Mouse (Mus musculus): ENCODE measurements at regions not wholly inside any gene's neighbourhood (a gene's known extent, or its start where the extent isn't known, plus 50 kb on each side); places are given as distances from the start of the nearest gene placed in this dataset.

DNA sequence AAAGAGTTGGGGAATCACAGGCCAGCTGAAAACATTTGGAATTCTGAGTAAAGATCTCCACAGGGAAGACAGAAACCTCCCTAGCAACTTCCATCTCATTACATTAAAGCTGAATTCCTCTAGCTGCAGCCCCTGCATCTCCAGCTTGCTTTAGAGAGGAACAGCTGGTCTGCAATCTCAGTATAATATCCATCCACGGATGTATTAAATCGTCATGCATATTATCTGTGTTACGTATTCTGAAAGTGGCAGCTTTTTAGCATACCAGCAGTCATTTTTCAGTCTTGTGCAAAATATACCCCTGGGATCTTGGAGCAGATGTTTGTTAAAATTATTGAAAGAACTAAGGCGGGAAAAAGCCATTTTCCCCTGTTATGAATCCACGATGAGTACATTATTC is 287.7 kb upstream of the Gm9747 start:
- no peak overlapping the region for H3K27ac ChIP-seq (ENCODE audit: insufficient read depth, low read length)
- TF ChIP-seq CTCF (IDR thresholded peaks at IDR 0.05; ENCODE audit: borderline replicate concordance, insufficient read depth, low read length) (no peak), POLR2A (IDR thresholded peaks at IDR 0.05; ENCODE audit: low read depth, low read length) (no peak)
- H3K4me1 ChIP-seq (ENCODE audit: control insufficient read depth, insufficient read depth, low read length): peaks cover 8% of the 10 kb centered on the region
- no peak overlapping the region for H3K4me3 ChIP-seq (ENCODE audit: insufficient read depth, low read length)

DNA sequence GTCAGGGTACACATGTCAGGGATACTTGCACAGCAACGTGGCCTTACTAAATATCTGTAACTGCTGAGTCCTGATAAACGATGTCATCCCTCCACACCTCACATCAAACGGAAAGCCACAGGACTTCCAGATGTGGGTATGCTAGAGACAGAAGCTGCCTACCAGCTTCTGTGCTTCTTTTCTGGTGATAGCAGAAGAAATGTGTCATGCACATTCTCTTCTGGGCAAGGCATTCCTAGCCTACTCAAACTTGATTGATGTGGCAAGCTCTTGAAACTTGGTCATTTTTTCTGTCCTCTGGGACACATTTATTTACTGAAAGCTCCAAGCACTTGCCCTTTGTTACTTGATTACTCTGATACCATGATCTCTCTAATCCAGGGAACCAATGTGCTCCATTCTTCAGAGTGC is 282.8 kb upstream of the Gm9747 start:
- peak overlapping the region; percentile 38 for H3K27ac ChIP-seq (ENCODE audit: insufficient read depth, low read length)
- no peak overlapping the region for H3K4me3 ChIP-seq (ENCODE audit: insufficient read depth, low read length)
- TF ChIP-seq CTCF (IDR thresholded peaks at IDR 0.05; ENCODE audit: borderline replicate concordance, insufficient read depth, low read length) (no peak), POLR2A (IDR thresholded peaks at IDR 0.05; ENCODE audit: low read depth, low read length) (no peak; the same call in 1 of the 2 replicates)
- peaks cover 12% of the 10 kb centered on the region for H3K4me1 ChIP-seq (ENCODE audit: control insufficient read depth, insufficient read depth, low read length)

DNA sequence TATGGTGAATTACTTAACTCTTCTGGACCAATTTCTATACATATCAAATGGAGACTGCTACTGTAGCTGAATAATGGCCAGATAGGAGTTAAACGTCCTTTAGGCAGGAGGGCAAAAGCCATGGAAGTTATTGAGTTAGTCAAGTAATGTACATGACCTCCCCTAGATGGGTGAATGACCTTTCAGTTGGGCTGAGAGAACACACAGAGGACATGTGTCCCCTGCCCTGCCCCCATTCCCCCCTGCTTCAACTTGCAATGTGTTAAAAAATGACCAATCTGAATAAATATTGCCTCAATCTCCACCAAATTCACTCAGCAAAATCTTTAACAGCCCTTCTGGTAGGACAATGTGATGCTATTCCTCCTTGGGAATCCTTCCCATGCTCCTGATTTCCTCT is 282.1 kb upstream of the Gm9747 start:
- TF ChIP-seq POLR2A (IDR thresholded peaks at IDR 0.05; ENCODE audit: low read depth, low read length): no peak
- TF ChIP-seq CTCF (IDR thresholded peaks at IDR 0.05; ENCODE audit: borderline replicate concordance, insufficient read depth, low read length): no peak
- Histone ChIP-seq H3K27ac (ENCODE audit: insufficient read depth, low read length) (peak overlapping the region; percentile 26; the same call in 1 of the 2 replicates), H3K4me1 (ENCODE audit: control insufficient read depth, insufficient read depth, low read length) (peaks cover 12% of the 10 kb centered on the region), H3K4me3 (ENCODE audit: insufficient read depth, low read length) (no peak overlapping the region)

DNA sequence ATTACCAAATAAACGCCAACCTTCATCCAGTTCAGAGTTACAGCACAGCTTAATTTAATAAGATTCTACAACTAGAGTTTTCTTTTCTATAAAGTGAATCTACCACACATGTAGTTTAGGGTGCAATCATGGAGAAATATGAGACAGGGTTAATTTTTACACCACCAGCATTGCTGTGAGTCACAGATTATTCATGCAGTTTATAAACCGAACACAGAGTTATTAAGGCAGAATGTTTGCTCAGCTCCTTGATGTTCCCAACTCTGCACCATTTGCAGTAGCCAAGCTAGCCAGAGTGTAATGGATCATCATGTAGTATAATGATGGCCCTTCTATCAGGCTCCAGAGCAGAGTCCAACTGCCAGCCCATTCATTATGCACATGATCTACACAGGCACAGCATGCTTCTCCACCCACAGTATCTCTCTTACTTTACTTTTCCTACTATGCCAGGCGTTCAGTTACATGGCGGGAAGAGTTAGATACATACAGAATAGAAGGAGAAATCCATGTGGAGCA is 281.4 kb upstream of the Gm9747 start:
- TF ChIP-seq CTCF (IDR thresholded peaks at IDR 0.05; ENCODE audit: borderline replicate concordance, insufficient read depth, low read length) (no peak), POLR2A (IDR thresholded peaks at IDR 0.05; ENCODE audit: low read depth, low read length) (no peak)
- peaks cover 12% of the 10 kb centered on the region for H3K4me1 ChIP-seq (ENCODE audit: control insufficient read depth, insufficient read depth, low read length)
- no peak overlapping the region for H3K27ac ChIP-seq (ENCODE audit: insufficient read depth, low read length)
- H3K4me3 ChIP-seq (ENCODE audit: insufficient read depth, low read length): no peak overlapping the region

DNA sequence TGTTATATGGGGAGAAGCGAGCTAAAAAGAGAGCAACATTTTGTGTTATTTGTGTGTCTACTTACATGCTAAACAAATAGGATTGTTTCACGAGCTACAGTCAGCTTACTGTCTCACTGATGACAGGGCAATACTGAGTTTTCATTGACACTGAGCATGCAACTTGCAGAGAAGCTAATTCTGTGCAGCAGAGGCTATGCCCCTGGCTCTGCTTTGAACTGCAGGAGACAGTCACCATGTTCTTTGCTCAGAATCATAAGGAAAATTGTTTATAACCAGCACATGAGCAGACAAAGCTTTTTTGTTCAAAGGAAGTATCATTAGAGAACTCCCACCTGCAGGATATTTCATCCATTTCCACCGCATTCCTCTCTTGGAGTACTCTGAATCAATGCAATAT is 280.8 kb upstream of the Gm9747 start:
- TF ChIP-seq POLR2A (IDR thresholded peaks at IDR 0.05; ENCODE audit: low read depth, low read length) (no peak), CTCF (IDR thresholded peaks at IDR 0.05; ENCODE audit: borderline replicate concordance, insufficient read depth, low read length) (no peak)
- no peak overlapping the region for H3K27ac ChIP-seq (ENCODE audit: insufficient read depth, low read length)
- no peak overlapping the region for H3K4me3 ChIP-seq (ENCODE audit: insufficient read depth, low read length)
- H3K4me1 ChIP-seq (ENCODE audit: control insufficient read depth, insufficient read depth, low read length): peaks cover 12% of the 10 kb centered on the region

DNA sequence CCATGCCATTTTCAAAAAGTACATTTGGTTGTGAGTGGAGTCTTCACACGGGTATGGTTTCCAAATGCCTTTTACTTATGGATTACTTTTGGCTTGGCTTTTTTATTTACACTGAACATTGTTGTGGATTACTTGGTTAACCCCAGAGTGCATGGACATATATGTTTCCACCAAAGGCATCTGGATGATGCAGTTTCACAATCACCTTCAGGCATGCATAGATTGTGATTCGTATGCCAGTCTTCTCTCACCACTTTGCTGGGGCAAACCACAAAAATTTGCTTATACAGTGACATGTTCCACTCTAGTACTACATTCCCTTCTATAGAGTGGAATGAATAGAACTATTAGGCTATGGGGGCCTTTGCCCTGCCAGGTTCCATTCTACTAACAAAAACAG is 278.4 kb upstream of the Gm9747 start:
- Histone ChIP-seq H3K4me1 (ENCODE audit: control insufficient read depth, insufficient read depth, low read length) (peaks cover 12% of the 10 kb centered on the region), H3K27ac (ENCODE audit: insufficient read depth, low read length) (peak overlapping the region; percentile 78)

DNA sequence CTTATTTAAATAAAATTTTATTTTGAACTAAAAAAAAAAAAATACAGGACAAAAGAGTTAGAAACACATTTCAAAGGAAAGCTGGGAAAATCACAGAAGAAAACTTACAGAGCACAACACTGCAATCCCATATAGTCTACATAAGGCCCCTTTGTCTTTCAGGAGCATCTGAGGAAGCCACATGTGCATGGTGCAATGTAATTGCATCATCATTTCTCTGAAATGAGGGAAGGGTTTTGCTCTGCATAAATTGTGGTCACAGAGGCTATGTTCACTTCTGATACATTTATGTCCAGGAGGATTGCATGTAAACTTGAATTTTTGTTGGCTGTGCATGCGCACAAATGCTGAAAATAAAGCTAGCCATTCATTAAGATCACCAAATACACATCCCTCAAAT is 265.9 kb upstream of the Gm9747 start:
- no peaks in the 10 kb centered on the region; the same call in 1 of the 2 replicates for H3K4me1 ChIP-seq (ENCODE audit: control insufficient read depth, insufficient read depth, low read length)
- TF ChIP-seq CTCF (IDR thresholded peaks at IDR 0.05; ENCODE audit: borderline replicate concordance, insufficient read depth, low read length) (no peak), POLR2A (IDR thresholded peaks at IDR 0.05; ENCODE audit: low read depth, low read length) (no peak)
- H3K4me3 ChIP-seq (ENCODE audit: insufficient read depth, low read length): no peak overlapping the region
- no peak overlapping the region; the same call in 1 of the 2 replicates for H3K27ac ChIP-seq (ENCODE audit: insufficient read depth, low read length)

More for the DNA sequence above, 278.4 kb upstream of the Gm9747 start:
- TF ChIP-seq CTCF (IDR thresholded peaks at IDR 0.05; ENCODE audit: borderline replicate concordance, insufficient read depth, low read length) (no peak), POLR2A (IDR thresholded peaks at IDR 0.05; ENCODE audit: low read depth, low read length) (no peak)
- no peak overlapping the region for H3K4me3 ChIP-seq (ENCODE audit: insufficient read depth, low read length)

DNA sequence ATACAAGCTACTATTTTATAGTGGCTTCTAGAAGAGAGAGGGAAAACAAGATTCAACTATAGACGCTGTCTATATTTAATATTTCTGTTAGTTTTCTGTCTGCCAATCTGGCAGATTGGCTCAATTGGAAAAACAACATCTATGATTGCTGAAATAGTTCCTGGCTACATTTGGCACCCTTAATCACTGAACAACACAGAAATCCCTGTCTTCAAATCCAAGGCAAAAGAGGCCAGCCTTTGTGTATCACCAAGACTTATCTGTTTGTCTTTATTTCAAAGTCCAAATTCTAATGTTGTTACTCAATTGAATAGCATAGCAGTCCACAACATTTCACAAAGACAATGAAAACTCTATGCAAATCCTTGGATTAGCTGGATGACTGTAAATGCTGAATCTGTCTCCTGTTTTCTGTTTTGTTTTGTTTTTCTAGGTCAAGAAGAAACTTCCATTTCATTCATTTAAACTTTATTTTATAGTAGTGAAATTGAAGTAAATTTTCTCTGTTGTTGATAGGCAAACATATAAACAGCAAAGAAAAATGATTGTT is 265.1 kb upstream of the Gm9747 start:
- H3K4me1 ChIP-seq (ENCODE audit: control insufficient read depth, insufficient read depth, low read length): no peaks in the 10 kb centered on the region; the same call in 1 of the 2 replicates
- no peak overlapping the region for H3K27ac ChIP-seq (ENCODE audit: insufficient read depth, low read length)
- TF ChIP-seq POLR2A (IDR thresholded peaks at IDR 0.05; ENCODE audit: low read depth, low read length): no peak
- TF ChIP-seq CTCF (IDR thresholded peaks at IDR 0.05; ENCODE audit: borderline replicate concordance, insufficient read depth, low read length): no peak
- H3K4me3 ChIP-seq (ENCODE audit: insufficient read depth, low read length): no peak overlapping the region

DNA sequence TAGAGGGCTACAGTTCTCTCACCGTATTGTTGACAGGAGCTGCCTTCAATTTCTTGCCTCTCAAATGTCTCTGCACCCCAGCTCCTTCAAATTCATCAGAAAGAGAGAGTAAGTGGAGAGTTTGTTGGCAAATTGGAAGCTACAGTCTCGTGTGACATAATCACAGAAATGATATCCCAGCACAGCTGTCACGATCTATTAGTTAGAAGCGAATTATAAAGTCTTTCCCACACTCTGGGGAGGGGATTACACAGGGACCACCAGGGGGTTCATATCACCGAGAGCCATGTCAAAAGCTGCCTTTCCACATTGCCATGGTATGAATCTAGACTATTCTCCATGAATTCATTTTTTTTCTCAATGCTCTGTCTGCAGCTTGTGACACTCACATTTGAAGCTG is 260.3 kb upstream of the Gm9747 start:
- Histone ChIP-seq H3K4me1 (ENCODE audit: control insufficient read depth, insufficient read depth, low read length) (no peaks in the 10 kb centered on the region), H3K4me3 (ENCODE audit: insufficient read depth, low read length) (no peak overlapping the region), H3K27ac (ENCODE audit: insufficient read depth, low read length) (no peak overlapping the region)
- no peak for TF ChIP-seq CTCF (IDR thresholded peaks at IDR 0.05; ENCODE audit: borderline replicate concordance, insufficient read depth, low read length)
- TF ChIP-seq POLR2A (IDR thresholded peaks at IDR 0.05; ENCODE audit: low read depth, low read length): no peak

DNA sequence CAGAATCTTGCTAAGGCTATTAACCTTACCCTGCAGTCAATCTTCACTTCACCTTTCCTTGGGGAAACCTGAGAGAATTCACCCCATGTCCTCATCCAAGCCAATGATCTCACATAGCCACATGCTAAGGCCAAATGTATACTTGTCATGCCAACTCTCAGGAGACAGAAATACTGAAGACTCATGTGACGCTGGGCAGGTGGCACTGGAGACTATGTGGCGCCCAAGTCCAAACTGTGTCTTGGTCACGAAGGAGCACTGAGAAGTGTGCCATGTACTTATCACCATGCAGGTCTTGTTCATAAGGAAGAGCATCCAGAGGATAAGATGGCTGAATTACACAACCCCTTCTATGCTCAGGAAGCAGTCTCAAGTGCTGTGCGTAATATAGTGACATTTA is 259.4 kb upstream of the Gm9747 start:
- H3K27ac ChIP-seq (ENCODE audit: insufficient read depth, low read length): no peak overlapping the region
- no peak for TF ChIP-seq POLR2A (IDR thresholded peaks at IDR 0.05; ENCODE audit: low read depth, low read length)
- TF ChIP-seq CTCF (IDR thresholded peaks at IDR 0.05; ENCODE audit: borderline replicate concordance, insufficient read depth, low read length): no peak
- no peak overlapping the region for H3K4me3 ChIP-seq (ENCODE audit: insufficient read depth, low read length)
- no peaks in the 10 kb centered on the region for H3K4me1 ChIP-seq (ENCODE audit: control insufficient read depth, insufficient read depth, low read length)
